In the genomic region with DNA sequence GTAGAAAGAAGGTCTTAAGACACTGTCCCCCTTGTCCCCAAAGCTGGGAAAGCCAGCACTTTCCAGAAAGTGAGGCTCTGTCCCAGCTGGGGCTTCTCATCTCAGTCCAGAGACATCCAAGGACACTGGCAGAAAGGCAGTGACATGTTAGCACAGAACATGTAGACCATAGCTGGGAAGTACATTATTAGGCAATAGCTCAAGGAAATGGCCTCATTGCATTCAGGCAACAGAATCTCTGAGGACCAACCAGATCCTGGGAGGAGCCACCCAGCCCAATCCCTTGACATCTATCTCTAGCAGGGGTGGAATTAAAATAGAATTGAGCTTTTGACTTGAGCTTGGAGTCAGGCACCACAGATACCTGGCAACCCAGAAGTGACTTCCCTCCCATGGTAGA, we compare ENCODE assay signal across 30 mouse cellular contexts. TPM values are rescaled to one million over a fixed set of nuclear protein-coding genes. Genes with fewer than 3 reads are reported as not detected.
DNase-seq lines count a peak whose midpoint lies in the region; ATAC-seq and TF ChIP-seq lines count a peak whose summit lies in the region.
"Had no signal": no experiment of that assay in that cellular context is flagged by ENCODE, and none has a peak within 500 bp of the region (broad histone marks: within the 10 kb centered on the region; RNA-seq: fewer than 3 reads in every experiment).

No protein-coding gene starts in this region.

- no peak overlapping the region for H3K4me3 ChIP-seq in liver, adult 2 months (ENCODE audit: insufficient read depth, low read depth, low read length)
- H3K4me3 ChIP-seq in liver, embryonic 12.5 days, result no peak overlapping the region
- no peak overlapping the region for H3K4me3 ChIP-seq in bone marrow macrophage, adult 2 months (ENCODE audit: insufficient read depth, low read length)
- H3K4me3 ChIP-seq: forebrain, embryonic 13.5 days; heart, embryonic 12.5 days; hindbrain, embryonic 13.5 days; myocyte; neural tube, embryonic 12.5 days had no signal

- no peaks in the 10 kb centered on the region for H3K36me3 ChIP-seq in liver, adult 2 months (ENCODE audit: control insufficient read depth, insufficient read depth, low read length)
- no peaks in the 10 kb centered on the region for H3K36me3 ChIP-seq in liver, embryonic 12.5 days
- H3K36me3 ChIP-seq: heart, embryonic 12.5 days; hindbrain, embryonic 13.5 days; neural tube, embryonic 12.5 days had no signal

- TF ChIP-seq CTCF in liver, adult 2 months (IDR thresholded peaks at IDR 0.05; ENCODE audit: low read depth, low read length), result no peak
- TF ChIP-seq CTCF in bone marrow macrophage, adult 2 months (IDR thresholded peaks at IDR 0.05; ENCODE audit: low read depth, low read length), result no peak

- H3K9me3 ChIP-seq in liver, embryonic 12.5 days (replicated peaks), result no peaks in the 10 kb centered on the region
- H3K9me3 ChIP-seq: hindbrain, embryonic 13.5 days; neural tube, embryonic 12.5 days had no signal

- peak overlapping the region; percentile 100 for H3K27ac ChIP-seq in liver, adult 2 months (replicated peaks; ENCODE audit: insufficient read depth, low read depth, low read length)
- H3K27ac ChIP-seq in liver, embryonic 12.5 days, result no peak overlapping the region
- peak overlapping the region; percentile 29 for H3K27ac ChIP-seq in bone marrow macrophage, adult 2 months (ENCODE audit: insufficient read depth, low read depth, low read length)
- H3K27ac ChIP-seq: forebrain, embryonic 13.5 days; hindbrain, embryonic 13.5 days; neural tube, embryonic 12.5 days had no signal

- DNase-seq in liver, adult 2 months (ENCODE audit: extremely low read depth, low read depth, low spot score), result peak; percentile 84
- DNase-seq in 416B (ENCODE audit: low read depth), result peak; percentile 76
- no peak for DNase-seq in layer of hippocampus, postnatal 10 days (ENCODE audit: low spot score in 2 of 2)
- DNase-seq in gastrocnemius, postnatal 36 days, result no peak
- no peak for DNase-seq in kidney, adult 8-10 months
- DNase-seq: adrenal gland, adult 2 months; cerebellum, adult 18-20 months; cerebellum, postnatal 14 days; gastrocnemius, postnatal 10 days; heart, adult 18-20 months; heart, postnatal 4 days; kidney, postnatal 14 days; left cerebral cortex, postnatal 4 days; lung, postnatal 4 days; thymus, postnatal 4 days had no signal

- no peaks in the 10 kb centered on the region for H3K27me3 ChIP-seq in liver, adult 2 months (ENCODE audit: control insufficient read depth, insufficient read depth, low read length)
- 0 out of 2 replicates have a peak, but pooled peaks cover 4% of the 10 kb centered on the region for H3K27me3 ChIP-seq in liver, embryonic 12.5 days (replicated peaks)
- H3K27me3 ChIP-seq: forebrain, embryonic 13.5 days; heart, embryonic 12.5 days; hindbrain, embryonic 13.5 days; neural tube, embryonic 12.5 days had no signal

- intact Hi-C loops in gastrocnemius, postnatal 36 days (cut with DNase I), result no loop called here

- TF ChIP-seq POLR2A in liver, adult 2 months (IDR thresholded peaks at IDR 0.05; ENCODE audit: extremely low read depth, insufficient read depth, low read length), result no peak
- TF ChIP-seq POLR2A in bone marrow macrophage, adult 2 months (IDR thresholded peaks at IDR 0.05; ENCODE audit: borderline replicate concordance, low read depth, low read length), result no peak

- H3K9ac ChIP-seq in liver, adult 2 months (ENCODE audit: low read depth, low read length), result peak overlapping the region; percentile 66
- no peak overlapping the region for H3K9ac ChIP-seq in liver, embryonic 12.5 days
- H3K9ac ChIP-seq: forebrain, embryonic 13.5 days; heart, embryonic 12.5 days; hindbrain, embryonic 13.5 days; neural tube, embryonic 12.5 days had no signal

- ATAC-seq in liver, embryonic 12.5 days, result no peak
- ATAC-seq in megakaryocyte, adult 5-6 weeks (ENCODE audit: poor library complexity, severe bottlenecking), result peak; percentile 97
- ATAC-seq: CD4-positive, CD25-positive, alpha-beta regulatory T cell, adult 4 months; forebrain, embryonic 13.5 days; intestine, postnatal 0 days; midbrain, embryonic 16.5 days had no signal

- no peaks in the 10 kb centered on the region for H3K79me2 ChIP-seq in liver, adult 2 months (ENCODE audit: control insufficient read depth, insufficient read depth, low read length)

- no peak overlapping the region for H3K4me2 ChIP-seq in liver, embryonic 12.5 days
- H3K4me2 ChIP-seq: forebrain, embryonic 13.5 days; heart, embryonic 12.5 days; hindbrain, embryonic 13.5 days; midbrain, embryonic 11.5 days; neural tube, embryonic 12.5 days had no signal

- H3K4me1 ChIP-seq in liver, adult 2 months (ENCODE audit: control insufficient read depth, insufficient read depth, low read length), result peaks cover 25% of the 10 kb centered on the region
- H3K4me1 ChIP-seq in liver, embryonic 12.5 days, result no peaks in the 10 kb centered on the region
- peaks cover 17% of the 10 kb centered on the region for H3K4me1 ChIP-seq in bone marrow macrophage, adult 2 months (ENCODE audit: control insufficient read depth, insufficient read depth, low read length)
- H3K4me1 ChIP-seq: forebrain, embryonic 13.5 days; heart, embryonic 12.5 days; hindbrain, embryonic 13.5 days; neural tube, embryonic 12.5 days had no signal

RNA-seq across cellular contexts. Expression of gene Hp, which starts 6.7 kb away (rescaled TPM):
- total RNA-seq in liver, adult 2 months (2014; rRNA removed), result 2,096 and 2,327 TPM in 2 replicates
- 2,417 and 2,600 TPM in 2 replicates for polyA plus RNA-seq in liver, adult 2 months (2012; rRNA removed)
- polyA plus RNA-seq in liver, embryonic 12.5 days (2016; fragmentation: Nextera tagmentation; extraction: Ambion mirVana), result 10.5 and 10.8 TPM in 2 replicates
- polyA plus RNA-seq in bone marrow macrophage, adult 2 months (2012; ENCODE audit: insufficient read depth, insufficient read length, missing spikeins), result 0.74 TPM in 1 of 2 replicates, not detected in the other
- 423 and 468 TPM in 2 replicates for total RNA-seq in megakaryocyte, adult 5-6 weeks (2015)
- 646 and 667 TPM in 2 replicates for total RNA-seq in megakaryocyte, adult 5-6 weeks (2017)
- total RNA-seq in layer of hippocampus, postnatal 10 days (2021), result under 1 TPM in 1 of 2 experiments, not detected in 1; 0.25 TPM
- total RNA-seq in gastrocnemius, postnatal 36 days (2021), result 10 to 100 TPM in 1 of 2 experiments, 1 to 10 TPM in 1; 7.1 to 21.5 TPM
- total RNA-seq: layer of hippocampus, adult 18-20 months; layer of hippocampus, postnatal 14 days had no signal
- polyA plus RNA-seq: CD4-positive, CD25-positive, alpha-beta regulatory T cell, adult 4 months; forebrain, embryonic 13.5 days; myocyte had no signal

RNA-seq across cellular contexts. Expression of gene Txnl4b, which starts 20.0 kb away (rescaled TPM):
- total RNA-seq in liver, adult 2 months (2014; rRNA removed), result 9.7 and 9.9 TPM in 2 replicates
- polyA plus RNA-seq in liver, adult 2 months (2012; rRNA removed), result 5.3 and 6.6 TPM in 2 replicates
- polyA plus RNA-seq in liver, embryonic 12.5 days (2016; fragmentation: Nextera tagmentation; extraction: Ambion mirVana), result 12.7 and 13.9 TPM in 2 replicates
- polyA plus RNA-seq in bone marrow macrophage, adult 2 months (2012; ENCODE audit: insufficient read depth, insufficient read length, missing spikeins), result 12.7 and 16.7 TPM in 2 replicates
- 6.2 and 7.9 TPM in 2 replicates for total RNA-seq in megakaryocyte, adult 5-6 weeks (2015)
- total RNA-seq in megakaryocyte, adult 5-6 weeks (2017), result 18.2 and 19.0 TPM in 2 replicates
- 10 to 100 TPM; 11.6 to 11.9 TPM for total RNA-seq in layer of hippocampus, postnatal 10 days (2021)
- 1 to 10 TPM; 6.8 to 7.2 TPM for total RNA-seq in gastrocnemius, postnatal 36 days (2021)

RNA-seq across cellular contexts. Expression of gene Dhx38, which starts 20.0 kb away (rescaled TPM):
- total RNA-seq in liver, adult 2 months (2014; rRNA removed), result 6.9 and 8.7 TPM in 2 replicates
- polyA plus RNA-seq in liver, adult 2 months (2012; rRNA removed), result 8.3 and 10.2 TPM in 2 replicates
- 18.6 and 19.8 TPM in 2 replicates for polyA plus RNA-seq in liver, embryonic 12.5 days (2016; fragmentation: Nextera tagmentation; extraction: Ambion mirVana)
- polyA plus RNA-seq in bone marrow macrophage, adult 2 months (2012; ENCODE audit: insufficient read depth, insufficient read length, missing spikeins), result 29.8 and 32.9 TPM in 2 replicates
- total RNA-seq in megakaryocyte, adult 5-6 weeks (2015), result 14.6 and 19.0 TPM in 2 replicates
- 67.4 and 75.9 TPM in 2 replicates for total RNA-seq in megakaryocyte, adult 5-6 weeks (2017)
- 10 to 100 TPM; 21.2 to 23.1 TPM for total RNA-seq in layer of hippocampus, postnatal 10 days (2021)
- 1 to 10 TPM; 8.8 to 9.8 TPM for total RNA-seq in gastrocnemius, postnatal 36 days (2021)

RNA-seq across cellular contexts. Expression of gene Dhodh, which starts 22.8 kb away (rescaled TPM):
- total RNA-seq in liver, adult 2 months (2014; rRNA removed), result 7.5 and 10.9 TPM in 2 replicates
- 12.0 and 14.0 TPM in 2 replicates for polyA plus RNA-seq in liver, adult 2 months (2012; rRNA removed)
- polyA plus RNA-seq in liver, embryonic 12.5 days (2016; fragmentation: Nextera tagmentation; extraction: Ambion mirVana), result 33.3 and 35.3 TPM in 2 replicates
- polyA plus RNA-seq in bone marrow macrophage, adult 2 months (2012; ENCODE audit: insufficient read depth, insufficient read length, missing spikeins), result 7.4 and 9.4 TPM in 2 replicates
- total RNA-seq in megakaryocyte, adult 5-6 weeks (2015), result 7.0 and 8.6 TPM in 2 replicates
- total RNA-seq in megakaryocyte, adult 5-6 weeks (2017), result 5.4 and 16.1 TPM in 2 replicates
- total RNA-seq in layer of hippocampus, postnatal 10 days (2021), result 10 to 100 TPM; 20.9 to 25.9 TPM
- total RNA-seq in gastrocnemius, postnatal 36 days (2021), result 10 to 100 TPM; 12.9 to 14.0 TPM

RNA-seq across cellular contexts. Expression of gene Pkd1l3, which starts 28.7 kb away (rescaled TPM):
- total RNA-seq in liver, adult 2 months (2014; rRNA removed), result 0.07 TPM in 1 of 2 replicates, not detected in the other
- polyA plus RNA-seq in liver, adult 2 months (2012; rRNA removed), result not detected in 2 replicates
- polyA plus RNA-seq in liver, embryonic 12.5 days (2016; fragmentation: Nextera tagmentation; extraction: Ambion mirVana), result 0.97 and 2.0 TPM in 2 replicates
- not detected in 2 replicates for polyA plus RNA-seq in bone marrow macrophage, adult 2 months (2012; ENCODE audit: insufficient read depth, insufficient read length, missing spikeins)
- total RNA-seq in megakaryocyte, adult 5-6 weeks (2015), result 0.57 TPM in 1 of 2 replicates, not detected in the other
- not detected in 2 replicates for total RNA-seq in megakaryocyte, adult 5-6 weeks (2017)
- total RNA-seq in layer of hippocampus, postnatal 10 days (2021), result 1 to 10 TPM; 1.4 to 2.3 TPM
- under 1 TPM in 1 of 2 experiments, not detected in 1; 0.05 TPM for total RNA-seq in gastrocnemius, postnatal 36 days (2021)
- total RNA-seq: heart, postnatal 4 days had no signal
- polyA plus RNA-seq: intestine, postnatal 0 days; stomach, embryonic 14.5 days had no signal

Comparison
In these comparisons a context has a peak if more than half of its experiments do, and no peak if none do; other contexts are left out.
1. DNase-seq: peak in liver, adult 2 months (single experiment) and 416B (single experiment); none in layer of hippocampus, postnatal 10 days (0 of 2), gastrocnemius, postnatal 36 days (0 of 2) and kidney, adult 8-10 months (0 of 2).
2. RNA of gene Hp, which starts 6.7 kb away (total RNA-seq): 2,096 to 2,327 TPM in liver, adult 2 months and 423 to 667 TPM in megakaryocyte, adult 5-6 weeks; 7.1 to 21.5 TPM in gastrocnemius, postnatal 36 days and 0.25 TPM in layer of hippocampus, postnatal 10 days; every median in the first group is over 10 times any median in the second.